Mouse (Mus musculus) hindbrain, embryonic 11.5 days (tissue): Measurements from ENCODE around the gene Cx3cr1. TPM values are rescaled to one million over a fixed set of nuclear protein-coding genes. Genes with fewer than 3 reads are reported as not detected.

Experiments
- ATAC-seq: fragments of 200-750 bp; cut with Nextera tagmentation; 2 replicates; pipeline ENCODE4 v1.8.0; 2017; ENCODE audit warnings: mild to moderate bottlenecking, moderate TSS enrichment, moderate library complexity; ENCODE audit not compliant: low FRiP score
- DNase-seq: peaks from one replicate; pipeline ENCODE4 v3.0.0-alpha.2; 2015; ENCODE audit warnings: low spot score
- H3K27ac ChIP-seq: fragments of 300-500 bp; sonication (generic); 2 replicates; pipeline ENCODE4 v1.5.1; 2014; ENCODE audit warnings: mild to moderate bottlenecking, low read depth, low read length
- H3K27me3 ChIP-seq: fragments of 300-500 bp; sonication (generic); 2 replicates; pipeline ENCODE4 v1.6.1; 2014; ENCODE audit warnings: mild to moderate bottlenecking, low read length, moderate library complexity, mixed read lengths; ENCODE audit not compliant: control insufficient read depth, insufficient read depth
- H3K36me3 ChIP-seq: fragments of 300-500 bp; sonication (generic); 2 replicates; pipeline ENCODE4 v1.6.1; 2014; ENCODE audit warnings: mild to moderate bottlenecking, low read length, moderate library complexity, mixed read lengths; ENCODE audit not compliant: control insufficient read depth, insufficient read depth
- H3K4me1 ChIP-seq: fragments of 300-500 bp; sonication (generic); replicated peaks from 2 replicates; pipeline ENCODE4 v1.6.1; 2014; ENCODE audit warnings: low read length, mixed read lengths; ENCODE audit not compliant: control insufficient read depth, insufficient read depth
- H3K4me2 ChIP-seq: fragments of 300-500 bp; sonication (generic); replicated peaks from 2 replicates; pipeline ENCODE4 v1.6.1; 2014; ENCODE audit warnings: mild to moderate bottlenecking, low read depth, low read length
- H3K4me3 ChIP-seq: fragments of 300-500 bp; sonication (generic); 2 replicates; pipeline ENCODE4 v1.5.1; 2014; ENCODE audit warnings: low read depth, low read length
- H3K9ac ChIP-seq: fragments of 300-500 bp; sonication (generic); 2 replicates; pipeline ENCODE4 v1.6.1; 2014; ENCODE audit warnings: low read depth, low read length
- H3K9me3 ChIP-seq: fragments of 300-500 bp; sonication (generic); 2 replicates; pipeline ENCODE4 v1.6.1; 2016; ENCODE audit warnings: low read length; ENCODE audit not compliant: control insufficient read depth
- WGBS: fragments of 180-500 bp; shearing (Covaris S2); extraction: QIAGEN DNeasy Blood & Tissue Kit; methylation state at CpG from one replicate; pipeline ENCODE4 v1.1.7; 2014; 5-methylcytosine and 5-hydroxymethylcytosine counted together
- polyA plus RNA-seq: library from polyadenylated mRNA; unstranded; fragments of >200 nt; fragmentation: Nextera tagmentation; extraction: Ambion mirVana; gene quantifications from 2 replicates; pipeline ENCODE4 v1.2.1, GENCODE M21; 2014

Gene Cx3cr1
- polyA plus RNA-seq, 1 experiment from 2014 or later, result 7.2 TPM

- Histone ChIP-seq H3K4me1 (no peaks in the 10 kb centered on the region), H3K36me3 (no peaks in the 10 kb centered on the region), H3K9me3 (no peaks in the 10 kb centered on the region), H3K27ac (no peak overlapping the region), H3K4me2 (no peak overlapping the region), H3K27me3 (no peaks in the 10 kb centered on the region), H3K9ac (no peak overlapping the region), H3K4me3 (no peak overlapping the region)
- DNase-seq, result no peak
- WGBS, result 65% methylated on average over 3 of the region's 3 CpGs
- no peak for ATAC-seq
Measured at GRCm38 (mm10) chr9:119948804-119949203, 120.9 kb downstream of the Cx3cr1 start.

GRCm38 (mm10) chr9:119945173-119945900 is 124.3 kb downstream of the Cx3cr1 start:
- no peaks in the 10 kb centered on the region for H3K9me3 ChIP-seq
- no peak overlapping the region for H3K27ac ChIP-seq
- H3K4me1 ChIP-seq, result no peaks in the 10 kb centered on the region
- no peak overlapping the region for H3K4me3 ChIP-seq
- no peak overlapping the region for H3K9ac ChIP-seq
- 71% methylated on average over 12 of the region's 12 CpGs for WGBS
- ATAC-seq, result no peak
- no peaks in the 10 kb centered on the region for H3K27me3 ChIP-seq
- no peaks in the 10 kb centered on the region for H3K36me3 ChIP-seq
- no peak overlapping the region for H3K4me2 ChIP-seq
- DNase-seq, result peak; percentile 22

- no peak for ATAC-seq
- WGBS, result 50% methylated on average over 1 of the region's 1 CpGs
- H3K4me3 ChIP-seq, result no peak overlapping the region
Measured at GRCm38 (mm10) chr9:119943326-119943725, 126.4 kb downstream of the Cx3cr1 start.

GRCm38 (mm10) chr9:119941861-119942260 is 127.8 kb downstream of the Cx3cr1 start:
- H3K9me3 ChIP-seq, result no peaks in the 10 kb centered on the region
- H3K27ac ChIP-seq, result no peak overlapping the region
- no peak overlapping the region for H3K9ac ChIP-seq
- WGBS, result 88% methylated on average over 14 of the region's 14 CpGs
- no peaks in the 10 kb centered on the region for H3K36me3 ChIP-seq
- H3K27me3 ChIP-seq, result no peaks in the 10 kb centered on the region
- no peak overlapping the region for H3K4me3 ChIP-seq
- DNase-seq (no peak), ATAC-seq (no peak)
- H3K4me2 ChIP-seq, result no peak overlapping the region
- no peaks in the 10 kb centered on the region for H3K4me1 ChIP-seq

More at GRCm38 (mm10) chr9:119943326-119943725, 126.4 kb downstream of the Cx3cr1 start:
- Histone ChIP-seq H3K4me2 (no peak overlapping the region), H3K9me3 (no peaks in the 10 kb centered on the region), H3K9ac (no peak overlapping the region), H3K27me3 (no peaks in the 10 kb centered on the region), H3K27ac (no peak overlapping the region), H3K4me1 (no peaks in the 10 kb centered on the region), H3K36me3 (no peaks in the 10 kb centered on the region)
- no peak for DNase-seq

GRCm38 (mm10) chr9:119941407-119941806 is 128.3 kb downstream of the Cx3cr1 start:
- no peak overlapping the region for H3K4me3 ChIP-seq
- 82% methylated on average over 5 of the region's 5 CpGs for WGBS
- no peak overlapping the region for H3K27ac ChIP-seq
- no peaks in the 10 kb centered on the region for H3K36me3 ChIP-seq
- no peaks in the 10 kb centered on the region for H3K4me1 ChIP-seq
- ATAC-seq (no peak), DNase-seq (no peak)
- no peaks in the 10 kb centered on the region for H3K9me3 ChIP-seq
- H3K9ac ChIP-seq, result no peak overlapping the region
- no peaks in the 10 kb centered on the region for H3K27me3 ChIP-seq
- H3K4me2 ChIP-seq, result no peak overlapping the region

- no peak for DNase-seq
- WGBS, result 73% methylated on average over 10 of the region's 10 CpGs
- H3K4me3 ChIP-seq, result no peak overlapping the region
- no peak overlapping the region for H3K27ac ChIP-seq
- no peak overlapping the region for H3K4me2 ChIP-seq
- no peaks in the 10 kb centered on the region for H3K27me3 ChIP-seq
- ATAC-seq, result no peak
- H3K4me1 ChIP-seq, result no peaks in the 10 kb centered on the region
- no peaks in the 10 kb centered on the region for H3K36me3 ChIP-seq
- H3K9me3 ChIP-seq, result no peaks in the 10 kb centered on the region
- no peak overlapping the region for H3K9ac ChIP-seq
Measured at GRCm38 (mm10) chr9:119939646-119940045, 130.0 kb downstream of the Cx3cr1 start.

- H3K4me1 ChIP-seq, result no peaks in the 10 kb centered on the region
- DNase-seq, result no peak
- no peak overlapping the region for H3K9ac ChIP-seq
- no peak overlapping the region for H3K27ac ChIP-seq
- H3K27me3 ChIP-seq, result no peaks in the 10 kb centered on the region
- 89% methylated on average over 4 of the region's 4 CpGs for WGBS
- H3K9me3 ChIP-seq, result no peaks in the 10 kb centered on the region
- no peaks in the 10 kb centered on the region for H3K36me3 ChIP-seq
- no peak for ATAC-seq
- no peak overlapping the region for H3K4me2 ChIP-seq
- no peak overlapping the region for H3K4me3 ChIP-seq
Measured at GRCm38 (mm10) chr9:119938496-119938895, 131.2 kb downstream of the Cx3cr1 start.

GRCm38 (mm10) chr9:119937005-119937773 is 132.5 kb downstream of the Cx3cr1 start, which contains the start of the genes Gorasp1 and Ttc21a:
Gorasp1 (minus strand) TSS chr9:119937565.
Ttc21a (plus strand) TSS chr9:119937606.
- no peaks in the 10 kb centered on the region for H3K4me1 ChIP-seq
- no peaks in the 10 kb centered on the region for H3K9me3 ChIP-seq
- peak within 1 kb of the TSS; percentile 63; the same call in 1 of the 2 replicates for H3K27ac ChIP-seq
- no peaks in the 10 kb centered on the region for H3K36me3 ChIP-seq
- no peaks in the 10 kb centered on the region for H3K27me3 ChIP-seq
- H3K4me3 ChIP-seq, result peak within 1 kb of the TSS; percentile 68
- peak within 1 kb of the TSS; percentile 86 for H3K9ac ChIP-seq
- peak within 1 kb of the TSS; percentile 86 for H3K4me2 ChIP-seq
- 5% methylated on average over 40 of the region's 40 CpGs for WGBS
- ATAC-seq (peak; percentile 96), DNase-seq (peak; percentile 97)
